Mouse (Mus musculus): ENCODE measurements around the gene Mocs3. TPM values are rescaled to one million over a fixed set of nuclear protein-coding genes. Genes with fewer than 3 reads are reported as not detected.

Gene Mocs3
- polyA plus RNA-seq, 1 experiment: 11.4 TPM

- Histone ChIP-seq H3K4me3 (no peak overlapping the region), H3ac (ENCODE audit: control insufficient read depth, insufficient read length) (no peak overlapping the region), H3K79me2 (ENCODE audit: control insufficient read depth, insufficient read depth) (no peaks in the 10 kb centered on the region), H3K27me3 (ENCODE audit: control insufficient read depth, insufficient read depth, insufficient read length) (peaks cover 53% of the 10 kb centered on the region), H3K36me3 (ENCODE audit: control insufficient read depth, insufficient read depth) (no peaks in the 10 kb centered on the region), H3K4me2 (ENCODE audit: low read depth) (no peak overlapping the region)
- TF ChIP-seq E2F4 (IDR thresholded peaks at IDR 0.05; ENCODE audit: insufficient read depth) (no peak), MAX (IDR thresholded peaks at IDR 0.05; ENCODE audit: low read depth) (no peak), MYOG (IDR thresholded peaks at IDR 0.05; ENCODE audit: control insufficient read depth in 1 of 3, insufficient read depth in 1 of 3, insufficient read length in 2 of 3, low read depth in 2 of 3) (no peak), MYOD1 (IDR thresholded peaks at IDR 0.05; ENCODE audit: control insufficient read depth in 1 of 3, insufficient read length in 2 of 3, low read depth in 2 of 3) (no peak), TCF12 (IDR thresholded peaks at IDR 0.05; ENCODE audit: insufficient read depth, poor library complexity, severe bottlenecking) (no peak), TCF3 (IDR thresholded peaks at IDR 0.05; ENCODE audit: insufficient read length, low read depth) (no peak), CEBPB (IDR thresholded peaks at IDR 0.05; ENCODE audit: insufficient read depth, poor library complexity, severe bottlenecking) (no peak), REST (IDR thresholded peaks at IDR 0.05; ENCODE audit: insufficient read depth, insufficient read length) (no peak), SRF (IDR thresholded peaks at IDR 0.05; ENCODE audit: control insufficient read depth, insufficient read length, low read depth) (no peak), POLR2A (IDR thresholded peaks at IDR 0.05; ENCODE audit: insufficient read length, low read depth) (no peak), USF1 (IDR thresholded peaks at IDR 0.05; ENCODE audit: low read depth) (no peak), POLR2AphosphoS2 (IDR thresholded peaks at IDR 0.05; ENCODE audit: insufficient read length, low read depth) (no peak)
Measured at GRCm38 (mm10) chr2:168260900-168261299, 30.5 kb downstream of the Mocs3 start.

- no peak for TF ChIP-seq TCF3 (IDR thresholded peaks at IDR 0.05; ENCODE audit: insufficient read length, low read depth)
- TF ChIP-seq MAX (IDR thresholded peaks at IDR 0.05; ENCODE audit: low read depth): no peak
- TF ChIP-seq POLR2AphosphoS2 (IDR thresholded peaks at IDR 0.05; ENCODE audit: insufficient read length, low read depth): no peak
- no peak for TF ChIP-seq USF1 (IDR thresholded peaks at IDR 0.05; ENCODE audit: low read depth)
- TF ChIP-seq SRF (IDR thresholded peaks at IDR 0.05; ENCODE audit: control insufficient read depth, insufficient read length, low read depth): no peak
- no peak for TF ChIP-seq E2F4 (IDR thresholded peaks at IDR 0.05; ENCODE audit: insufficient read depth)
- TF ChIP-seq CEBPB (IDR thresholded peaks at IDR 0.05; ENCODE audit: insufficient read depth, poor library complexity, severe bottlenecking): no peak
- TF ChIP-seq POLR2A (IDR thresholded peaks at IDR 0.05; ENCODE audit: insufficient read length, low read depth): no peak
- no peak for TF ChIP-seq TCF12 (IDR thresholded peaks at IDR 0.05; ENCODE audit: insufficient read depth, poor library complexity, severe bottlenecking)
- TF ChIP-seq REST (IDR thresholded peaks at IDR 0.05; ENCODE audit: insufficient read depth, insufficient read length): no peak
- TF ChIP-seq MYOG (IDR thresholded peaks at IDR 0.05; ENCODE audit: control insufficient read depth in 1 of 3, insufficient read depth in 1 of 3, insufficient read length in 2 of 3, low read depth in 2 of 3): no peak
- no peak for TF ChIP-seq MYOD1 (IDR thresholded peaks at IDR 0.05; ENCODE audit: control insufficient read depth in 1 of 3, insufficient read length in 2 of 3, low read depth in 2 of 3)
- Histone ChIP-seq H3K4me2 (ENCODE audit: low read depth) (no peak overlapping the region), H3K27me3 (ENCODE audit: control insufficient read depth, insufficient read depth, insufficient read length) (peaks cover 32% of the 10 kb centered on the region), H3ac (ENCODE audit: control insufficient read depth, insufficient read length) (no peak overlapping the region), H3K4me3 (no peak overlapping the region), H3K36me3 (ENCODE audit: control insufficient read depth, insufficient read depth) (no peaks in the 10 kb centered on the region), H3K79me2 (ENCODE audit: control insufficient read depth, insufficient read depth) (no peaks in the 10 kb centered on the region)
Measured at GRCm38 (mm10) chr2:168268033-168268432, 37.6 kb downstream of the Mocs3 start.

GRCm38 (mm10) chr2:168273387-168273786, 43.0 kb downstream of the Mocs3 start:
- H3K4me3 ChIP-seq: no peak overlapping the region
- no peak overlapping the region for H3K4me2 ChIP-seq (ENCODE audit: low read depth)
- no peaks in the 10 kb centered on the region for H3K36me3 ChIP-seq (ENCODE audit: control insufficient read depth, insufficient read depth)

GRCm38 (mm10) chr2:168274374-168274935, 44.0 kb downstream of the Mocs3 start:
- TF ChIP-seq POLR2AphosphoS2 (IDR thresholded peaks at IDR 0.05; ENCODE audit: insufficient read length, low read depth) (no peak), MYOD1 (IDR thresholded peaks at IDR 0.05; ENCODE audit: control insufficient read depth in 1 of 3, insufficient read length in 2 of 3, low read depth in 2 of 3) (no peak), CEBPB (IDR thresholded peaks at IDR 0.05; ENCODE audit: insufficient read depth, poor library complexity, severe bottlenecking) (no peak)
- H3ac ChIP-seq (ENCODE audit: control insufficient read depth, insufficient read length): no peak overlapping the region
- H3K79me2 ChIP-seq (ENCODE audit: control insufficient read depth, insufficient read depth): no peaks in the 10 kb centered on the region
- no peak overlapping the region for H3K4me3 ChIP-seq
- no peak overlapping the region for H3K4me2 ChIP-seq (ENCODE audit: low read depth)
- H3K27me3 ChIP-seq (ENCODE audit: control insufficient read depth, insufficient read depth, insufficient read length): peaks cover 77% of the 10 kb centered on the region
- H3K36me3 ChIP-seq (ENCODE audit: control insufficient read depth, insufficient read depth): no peaks in the 10 kb centered on the region

More at GRCm38 (mm10) chr2:168273387-168273786, 43.0 kb downstream of the Mocs3 start:
- TF ChIP-seq MYOG (IDR thresholded peaks at IDR 0.05; ENCODE audit: control insufficient read depth in 1 of 3, insufficient read depth in 1 of 3, insufficient read length in 2 of 3, low read depth in 2 of 3) (no peak), REST (IDR thresholded peaks at IDR 0.05; ENCODE audit: insufficient read depth, insufficient read length) (no peak), POLR2AphosphoS2 (IDR thresholded peaks at IDR 0.05; ENCODE audit: insufficient read length, low read depth) (no peak), SRF (IDR thresholded peaks at IDR 0.05; ENCODE audit: control insufficient read depth, insufficient read length, low read depth) (no peak), CEBPB (IDR thresholded peaks at IDR 0.05; ENCODE audit: insufficient read depth, poor library complexity, severe bottlenecking) (no peak)
- no peak overlapping the region for H3ac ChIP-seq (ENCODE audit: control insufficient read depth, insufficient read length)
- H3K27me3 ChIP-seq (ENCODE audit: control insufficient read depth, insufficient read depth, insufficient read length): peaks cover 75% of the 10 kb centered on the region
- no peaks in the 10 kb centered on the region for H3K79me2 ChIP-seq (ENCODE audit: control insufficient read depth, insufficient read depth)

Data from myocyte (in vitro differentiated cells).